Mouse (Mus musculus): ENCODE measurements at regions not wholly inside any gene's neighbourhood (a gene's known extent, or its start where the extent isn't known, plus 50 kb on each side); places are given as distances from the start of the nearest gene placed in this dataset.

DNA sequence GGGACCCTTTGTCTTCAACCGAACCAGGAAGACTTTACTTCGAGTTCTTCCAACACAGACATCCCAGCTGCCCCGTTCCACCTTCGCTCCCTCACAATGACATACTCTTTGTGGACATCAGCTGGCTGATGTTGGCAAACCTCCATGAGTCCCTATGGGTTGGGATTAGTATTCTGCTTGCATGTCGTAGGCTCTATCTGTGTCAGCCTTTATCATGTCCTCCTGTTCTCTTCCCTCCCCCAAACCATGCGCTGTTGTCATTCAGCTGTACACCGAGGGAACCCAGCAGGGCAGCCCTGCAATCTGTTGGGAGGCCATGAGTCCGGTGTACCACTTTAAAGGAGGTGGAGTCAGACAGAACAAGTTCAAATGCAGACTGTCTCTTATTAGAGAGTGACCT, 186.8 kb downstream of the Cbln4 start:
- Histone ChIP-seq H3K27ac (ENCODE audit: control insufficient read depth, low read depth, low read length) (no peak overlapping the region), H3K27me3 (ENCODE audit: control insufficient read depth in 1 of 2, insufficient read depth in 2 of 2, low read length in 2 of 2) (no peaks in the 10 kb centered on the region), H3K4me3 (ENCODE audit: control insufficient read depth in 1 of 2, insufficient read depth in 1 of 2, low read depth in 2 of 2, low read length in 2 of 2) (no peak overlapping the region), H3K9ac (ENCODE audit: control insufficient read depth, low read depth, low read length, poor library complexity, severe bottlenecking) (no peak overlapping the region), H3K79me2 (ENCODE audit: control insufficient read depth, insufficient read depth, low read length, poor library complexity) (no peaks in the 10 kb centered on the region), H3K36me3 (ENCODE audit: control insufficient read depth in 1 of 2, insufficient read depth in 2 of 2, low read length in 2 of 2) (no peaks in the 10 kb centered on the region), H3K9me3 (replicated peaks; ENCODE audit: insufficient read depth, low read length) (no peaks in the 10 kb centered on the region), H3K4me1 (ENCODE audit: control insufficient read depth in 1 of 2, insufficient read depth in 2 of 2, low read length in 2 of 2) (no peaks in the 10 kb centered on the region)
- no peak for DNase-seq (ENCODE audit: low read depth, low spot score)
- TF ChIP-seq POLR2AphosphoS2 (IDR thresholded peaks at IDR 0.05; ENCODE audit: low read length) (no peak), ZKSCAN1 (IDR thresholded peaks at IDR 0.05; ENCODE audit: low read depth, low read length) (no peak), SIN3A (IDR thresholded peaks at IDR 0.05; ENCODE audit: low read length) (no peak), NRF1 (IDR thresholded peaks at IDR 0.05; ENCODE audit: insufficient read depth, low read depth, low read length, poor library complexity, severe bottlenecking) (no peak), ZMIZ1 (IDR thresholded peaks at IDR 0.05; ENCODE audit: low read depth, low read length) (no peak), HCFC1 (IDR thresholded peaks at IDR 0.05; ENCODE audit: low read depth, low read length) (no peak), BHLHE40 (IDR thresholded peaks at IDR 0.05; ENCODE audit: borderline replicate concordance, low read depth, low read length) (no peak), MYB (IDR thresholded peaks at IDR 0.05; ENCODE audit: low read depth, low read length) (no peak), TAL1 (IDR thresholded peaks at IDR 0.05; ENCODE audit: low read length) (no peak)

DNA sequence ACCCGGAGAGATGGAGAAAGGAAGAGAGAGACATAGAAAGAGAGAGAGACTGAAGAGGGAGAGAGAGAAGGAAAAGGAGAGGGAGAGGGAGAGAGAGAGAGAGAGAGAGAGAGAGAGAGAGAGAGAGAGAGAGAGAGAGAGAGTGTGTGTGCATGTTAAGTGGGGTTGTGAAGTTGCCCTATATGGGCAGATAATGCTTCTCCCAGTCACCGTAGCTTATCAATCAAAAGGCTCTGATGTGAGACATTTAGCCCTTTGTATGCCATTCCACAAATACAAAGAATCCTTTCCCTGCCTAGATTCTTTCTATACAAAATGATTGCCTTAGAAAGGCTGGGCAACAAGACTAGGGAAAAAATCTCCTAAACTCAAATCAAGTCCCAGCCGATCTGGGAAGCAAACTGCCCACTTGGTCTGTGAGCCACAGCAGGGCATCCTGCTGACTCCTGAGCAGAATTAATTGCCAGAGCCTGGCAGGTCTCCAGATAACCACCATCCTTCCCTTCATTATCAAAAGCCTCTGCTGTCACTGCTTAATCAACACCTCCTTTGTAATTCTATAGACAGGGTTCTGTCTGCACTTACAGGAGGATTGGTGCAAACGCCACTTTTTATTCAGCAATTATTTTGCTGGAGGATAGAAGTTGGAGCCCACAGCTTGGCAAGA, 196.3 kb downstream of the Cbln4 start:
- H3K79me2 ChIP-seq (ENCODE audit: control insufficient read depth, insufficient read depth, low read length, poor library complexity): no peaks in the 10 kb centered on the region
- TF ChIP-seq GABPA (IDR thresholded peaks at IDR 0.05; ENCODE audit: low read depth, low read length): no peak
- no peak for DNase-seq (ENCODE audit: low read depth, low spot score)
- no peaks in the 10 kb centered on the region for H3K9me3 ChIP-seq (replicated peaks; ENCODE audit: insufficient read depth, low read length)
- no peaks in the 10 kb centered on the region for H3K36me3 ChIP-seq (ENCODE audit: control insufficient read depth in 1 of 2, insufficient read depth in 2 of 2, low read length in 2 of 2)
- H3K27me3 ChIP-seq (ENCODE audit: control insufficient read depth in 1 of 2, insufficient read depth in 2 of 2, low read length in 2 of 2): no peaks in the 10 kb centered on the region
- H3K4me3 ChIP-seq (ENCODE audit: control insufficient read depth in 1 of 2, insufficient read depth in 1 of 2, low read depth in 2 of 2, low read length in 2 of 2): no peak overlapping the region
- H3K27ac ChIP-seq (ENCODE audit: control insufficient read depth, low read depth, low read length): no peak overlapping the region
- H3K9ac ChIP-seq (ENCODE audit: control insufficient read depth, low read depth, low read length, poor library complexity, severe bottlenecking): no peak overlapping the region
- no peaks in the 10 kb centered on the region for H3K4me1 ChIP-seq (ENCODE audit: control insufficient read depth in 1 of 2, insufficient read depth in 2 of 2, low read length in 2 of 2)

DNA sequence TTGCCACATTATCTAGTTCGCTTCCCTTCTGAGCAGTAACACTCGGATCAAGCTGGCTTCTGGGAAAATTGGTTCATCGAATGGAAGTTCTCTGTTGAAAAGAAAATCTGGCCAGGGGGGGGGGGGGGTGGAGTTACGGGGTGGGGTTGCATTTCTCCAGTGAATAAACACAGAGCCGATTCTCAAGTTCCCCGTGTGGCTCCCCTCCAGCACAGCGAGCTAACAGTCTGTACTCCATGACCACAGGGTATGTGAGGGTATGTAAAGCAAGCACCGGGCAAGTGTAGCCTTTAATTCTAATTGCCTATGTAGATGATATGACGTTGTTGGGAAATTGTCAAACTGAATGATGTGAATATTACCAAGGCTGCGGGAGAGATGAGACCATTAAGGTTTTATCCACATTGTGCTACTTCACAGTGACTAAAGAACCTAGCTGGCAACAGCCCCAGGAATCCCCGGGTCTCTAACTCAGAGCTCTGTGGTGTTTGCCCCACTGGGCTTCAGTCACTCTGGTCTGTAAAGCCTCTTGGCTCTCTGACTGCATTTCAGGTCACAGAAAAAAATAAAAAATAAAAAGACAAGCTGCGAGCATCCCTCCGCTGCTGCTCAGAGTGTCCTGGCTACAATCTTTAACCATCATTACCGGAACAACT, 203.1 kb downstream of the Cbln4 start:
- Histone ChIP-seq H3K9ac (ENCODE audit: control insufficient read depth, low read depth, low read length, poor library complexity, severe bottlenecking) (no peak overlapping the region), H3K9me3 (replicated peaks; ENCODE audit: insufficient read depth, low read length) (no peaks in the 10 kb centered on the region), H3K27ac (ENCODE audit: control insufficient read depth, low read depth, low read length) (no peak overlapping the region), H3K79me2 (ENCODE audit: control insufficient read depth, insufficient read depth, low read length, poor library complexity) (no peaks in the 10 kb centered on the region), H3K4me1 (ENCODE audit: control insufficient read depth in 1 of 2, insufficient read depth in 2 of 2, low read length in 2 of 2) (no peaks in the 10 kb centered on the region), H3K27me3 (ENCODE audit: control insufficient read depth in 1 of 2, insufficient read depth in 2 of 2, low read length in 2 of 2) (no peaks in the 10 kb centered on the region), H3K4me3 (ENCODE audit: control insufficient read depth in 1 of 2, insufficient read depth in 1 of 2, low read depth in 2 of 2, low read length in 2 of 2) (no peak overlapping the region), H3K36me3 (ENCODE audit: control insufficient read depth in 1 of 2, insufficient read depth in 2 of 2, low read length in 2 of 2) (no peaks in the 10 kb centered on the region)
- no peak for DNase-seq (ENCODE audit: low read depth, low spot score)
- no peak for TF ChIP-seq NRF1 (IDR thresholded peaks at IDR 0.05; ENCODE audit: insufficient read depth, low read depth, low read length, poor library complexity, severe bottlenecking)
- no peak for TF ChIP-seq MAX (IDR thresholded peaks at IDR 0.05; ENCODE audit: low read length)
- TF ChIP-seq USF1 (IDR thresholded peaks at IDR 0.05; ENCODE audit: low read depth, low read length): no peak

All from MEL (cell line).